Mouse (Mus musculus): ENCODE data around the gene Magi1. TPM values are rescaled to one million over a fixed set of nuclear protein-coding genes. Genes with fewer than 3 reads are reported as not detected.
A peak's percentile ranks its signal among the peaks of the same experiment; 100 is the strongest.

The Magi1 gene
- total and polyA plus RNA-seq, 2 experiments from 2014 or later, result 16.4 to 53.0 TPM

- Histone ChIP-seq H3K9me3 (ENCODE audit: low read length) (no peaks in the 10 kb centered on the region), H3K4me3 (ENCODE audit: low read depth, low read length) (no peak overlapping the region), H3K36me3 (ENCODE audit: insufficient read depth) (no peaks in the 10 kb centered on the region), H3K4me1 (ENCODE audit: insufficient read depth) (no peaks in the 10 kb centered on the region), H3K9ac (no peak overlapping the region), H3K27ac (ENCODE audit: low read depth, low read length) (no peak overlapping the region), H3K4me2 (ENCODE audit: low read depth) (no peak overlapping the region), H3K27me3 (ENCODE audit: insufficient read depth, low read length) (no peaks in the 10 kb centered on the region)
- DNase-seq, result no peak
- no peak for TF ChIP-seq CTCF (IDR thresholded peaks at IDR 0.05; ENCODE audit: low read depth)
- ATAC-seq, result no peak
- 79% methylated on average over 3 of the region's 3 CpGs for WGBS
These were observed 16.8 kb upstream of the Magi1 start for GRCm38 (mm10) chr6:94300562-94300961.

DNA sequence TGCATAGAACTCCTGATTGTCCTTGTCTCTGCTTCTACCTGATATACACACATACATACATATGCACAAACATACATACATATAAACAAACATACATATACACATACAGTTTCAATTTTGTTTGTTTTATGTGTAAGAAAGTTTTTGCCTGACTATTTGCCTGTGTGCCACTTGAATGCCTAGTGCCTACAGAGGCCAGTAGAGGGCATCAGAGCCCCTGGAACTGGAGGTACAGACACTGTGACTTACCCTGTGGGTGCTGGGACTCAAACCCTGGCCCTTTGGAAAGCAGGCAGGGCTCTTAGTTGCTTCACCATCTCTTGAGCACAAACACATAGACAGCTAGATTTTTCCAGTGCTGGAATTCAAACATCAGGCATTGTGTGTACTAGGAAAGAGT lies 3.7 kb upstream of the Magi1 start:
- H3K9ac ChIP-seq, result no peak overlapping the region
- no peaks in the 10 kb centered on the region for H3K27me3 ChIP-seq (ENCODE audit: insufficient read depth, low read length)
- no peak overlapping the region for H3K4me3 ChIP-seq (ENCODE audit: low read depth, low read length)
- no peaks in the 10 kb centered on the region for H3K36me3 ChIP-seq (ENCODE audit: insufficient read depth)
- DNase-seq (no peak), ATAC-seq (no peak)
- no peak overlapping the region for H3K27ac ChIP-seq (ENCODE audit: low read depth, low read length)
- H3K9me3 ChIP-seq (ENCODE audit: low read length), result no peaks in the 10 kb centered on the region
- TF ChIP-seq CTCF (IDR thresholded peaks at IDR 0.05; ENCODE audit: low read depth), result no peak
- 0 out of 2 replicates have a peak, but pooled peaks cover 5% of the 10 kb centered on the region for H3K4me1 ChIP-seq (ENCODE audit: insufficient read depth)
- H3K4me2 ChIP-seq (ENCODE audit: low read depth), result no peak overlapping the region

GRCm38 (mm10) chr6:94286555-94286954 lies 2.8 kb upstream of the Magi1 start:
- Histone ChIP-seq H3K36me3 (ENCODE audit: insufficient read depth) (no peaks in the 10 kb centered on the region), H3K9ac (no peak overlapping the region), H3K27me3 (ENCODE audit: insufficient read depth, low read length) (no peaks in the 10 kb centered on the region), H3K4me3 (ENCODE audit: low read depth, low read length) (no peak overlapping the region), H3K9me3 (ENCODE audit: low read length) (no peaks in the 10 kb centered on the region), H3K4me2 (ENCODE audit: low read depth) (no peak overlapping the region), H3K4me1 (ENCODE audit: insufficient read depth) (0 out of 2 replicates have a peak, but pooled peaks cover 13% of the 10 kb centered on the region), H3K27ac (ENCODE audit: low read depth, low read length) (no peak overlapping the region)
- DNase-seq (no peak), ATAC-seq (no peak)
- no peak for TF ChIP-seq CTCF (IDR thresholded peaks at IDR 0.05; ENCODE audit: low read depth)
- 90% methylated on average over 2 of the region's 2 CpGs for WGBS

DNA sequence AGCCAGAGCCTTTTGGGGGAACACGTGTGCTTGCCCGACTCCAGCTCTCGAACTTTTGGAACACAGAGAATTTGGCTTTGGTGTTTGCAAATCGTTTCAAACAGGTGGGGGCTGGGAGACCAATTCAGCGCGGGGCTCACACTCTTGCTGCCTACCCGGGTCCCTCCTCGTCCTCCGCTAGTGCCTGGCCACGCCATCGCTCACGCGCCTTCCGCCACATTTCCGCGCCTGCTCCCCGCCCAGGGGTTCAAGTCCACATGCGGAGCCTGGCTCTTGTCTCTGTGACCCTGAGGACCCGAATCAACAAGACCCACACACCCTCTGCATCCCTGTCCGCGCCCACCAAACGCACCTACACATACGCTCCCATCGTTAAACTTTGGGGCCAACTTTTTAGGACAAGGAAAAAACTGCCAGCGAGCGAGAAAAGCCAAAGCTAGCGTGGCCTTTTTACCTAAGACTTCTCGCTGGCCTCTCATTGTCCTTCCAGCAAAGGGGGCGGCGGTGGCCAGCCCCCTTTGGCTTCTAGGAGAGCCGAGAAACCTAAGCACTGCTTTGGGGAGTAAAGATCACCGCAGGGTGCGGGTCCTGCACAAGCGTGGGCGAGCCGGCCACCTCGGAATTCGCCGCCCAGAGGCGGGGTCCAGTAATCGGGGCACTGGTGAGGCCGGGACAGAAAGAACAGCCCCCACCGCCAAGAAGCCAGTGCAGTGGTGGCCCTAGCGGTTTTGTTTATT lies 540 bp upstream of the Magi1 start:
- H3K4me3 ChIP-seq (ENCODE audit: low read depth, low read length), result peak overlapping the region; percentile 79
- WGBS, result under 1% methylated on average over 44 of the region's 44 CpGs
- peak; percentile 29 for ATAC-seq
- H3K36me3 ChIP-seq (ENCODE audit: insufficient read depth), result no peaks in the 10 kb centered on the region
- peak overlapping the region; percentile 39 for H3K9ac ChIP-seq
- no peaks in the 10 kb centered on the region for H3K9me3 ChIP-seq (ENCODE audit: low read length)
- peak overlapping the region; percentile 94 for H3K4me2 ChIP-seq (ENCODE audit: low read depth)
- 0 out of 2 replicates have a peak, but pooled peaks cover 15% of the 10 kb centered on the region for H3K4me1 ChIP-seq (ENCODE audit: insufficient read depth)
- no peak for TF ChIP-seq CTCF (IDR thresholded peaks at IDR 0.05; ENCODE audit: low read depth)
- no peaks in the 10 kb centered on the region for H3K27me3 ChIP-seq (ENCODE audit: insufficient read depth, low read length)
- H3K27ac ChIP-seq (ENCODE audit: low read depth, low read length), result 0 out of 2 replicates have a peak overlapping the region, but pooled peaks have one; percentile 4
- no peak for DNase-seq

GRCm38 (mm10) chr6:94282301-94283241 lies 1.1 kb downstream of the Magi1 start:
- peak overlapping the region; percentile 79 for H3K4me3 ChIP-seq (ENCODE audit: low read depth, low read length)
- H3K4me2 ChIP-seq (ENCODE audit: low read depth), result peak overlapping the region; percentile 94
- H3K9me3 ChIP-seq (ENCODE audit: low read length), result no peaks in the 10 kb centered on the region
- DNase-seq (peak; percentile 28), ATAC-seq (no peak)
- H3K36me3 ChIP-seq (ENCODE audit: insufficient read depth), result no peaks in the 10 kb centered on the region
- peak overlapping the region; percentile 52 for H3K9ac ChIP-seq
- TF ChIP-seq CTCF (IDR thresholded peaks at IDR 0.05; ENCODE audit: low read depth), result peak; percentile 37
- under 1% methylated on average over 55 of the region's 55 CpGs for WGBS
- H3K4me1 ChIP-seq (ENCODE audit: insufficient read depth), result 0 out of 2 replicates have a peak, but pooled peaks cover 15% of the 10 kb centered on the region
- H3K27me3 ChIP-seq (ENCODE audit: insufficient read depth, low read length), result no peaks in the 10 kb centered on the region
- peak overlapping the region; percentile 9; the same call in 1 of the 2 replicates for H3K27ac ChIP-seq (ENCODE audit: low read depth, low read length)

DNA sequence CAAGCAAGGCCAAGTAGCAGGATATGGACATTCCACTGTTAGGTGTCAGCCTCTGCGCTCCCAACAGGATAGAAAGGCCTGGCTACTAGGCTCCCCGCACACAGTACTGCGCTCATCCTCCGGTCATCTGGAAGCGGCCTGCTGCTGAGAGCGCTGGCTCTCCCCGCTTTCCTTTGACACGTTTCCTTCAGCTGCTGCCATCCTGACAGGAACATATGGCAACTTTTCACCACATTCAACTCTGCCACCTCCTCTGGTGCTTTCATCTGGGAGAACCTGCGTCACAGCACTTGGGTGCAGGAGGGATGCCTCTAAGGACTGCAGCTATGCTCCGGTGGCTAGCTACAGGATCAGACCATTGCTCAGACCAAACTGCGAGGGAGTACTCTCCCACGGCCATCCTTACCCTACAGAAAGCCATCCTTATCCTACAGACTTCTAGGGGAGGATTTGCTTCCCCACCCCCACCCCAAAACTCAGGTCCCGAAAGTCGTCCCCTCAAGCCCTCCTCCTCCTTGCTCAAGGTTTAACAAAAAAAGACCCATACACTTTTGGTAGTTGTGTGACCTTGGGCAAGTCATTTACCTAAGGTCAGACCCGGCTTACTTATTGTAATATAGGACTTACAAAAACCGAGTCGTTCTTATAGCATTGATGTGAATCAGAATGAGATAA lies 2.0 kb downstream of the Magi1 start:
- H3K27me3 ChIP-seq (ENCODE audit: insufficient read depth, low read length), result no peaks in the 10 kb centered on the region
- TF ChIP-seq CTCF (IDR thresholded peaks at IDR 0.05; ENCODE audit: low read depth), result no peak
- H3K4me2 ChIP-seq (ENCODE audit: low read depth), result peak overlapping the region; percentile 94
- H3K9ac ChIP-seq, result no peak overlapping the region
- H3K27ac ChIP-seq (ENCODE audit: low read depth, low read length), result no peak overlapping the region
- no peaks in the 10 kb centered on the region for H3K9me3 ChIP-seq (ENCODE audit: low read length)
- no peak for ATAC-seq
- H3K36me3 ChIP-seq (ENCODE audit: insufficient read depth), result no peaks in the 10 kb centered on the region
- 6% methylated on average over 17 of the region's 17 CpGs for WGBS
- DNase-seq, result no peak
- 0 out of 2 replicates have a peak, but pooled peaks cover 15% of the 10 kb centered on the region for H3K4me1 ChIP-seq (ENCODE audit: insufficient read depth)
- peak overlapping the region; percentile 79 for H3K4me3 ChIP-seq (ENCODE audit: low read depth, low read length)

Data from forebrain, postnatal 0 days (tissue).